Mouse (Mus musculus): Measurements from ENCODE around the gene Lysmd1. TPM values are rescaled to one million over a fixed set of nuclear protein-coding genes. Genes with fewer than 3 reads are reported as not detected.
"Not testable (repeated sequence)": the region's sequence is repeated elsewhere in the genome, so short reads cannot be mapped to it uniquely, and the experiment has no call there.

Lysmd1 gene
- 48.9 and 52.1 TPM in 2 replicates for polyA plus RNA-seq (2015; fragmentation: Nextera tagmentation; extraction: Ambion mirVana)

- WGBS, result under 1% methylated on average over 20 of the region's 20 CpGs
- peak; percentile 94 for ATAC-seq (replicated peaks)
- no peaks in the 10 kb centered on the region for H3K9me3 ChIP-seq
- peaks cover 28% of the 10 kb centered on the region for H3K4me1 ChIP-seq
- H3K27ac ChIP-seq, result peak within 1 kb of the TSS; percentile 83
- peaks cover 4% of the 10 kb centered on the region; the same call in 1 of the 2 replicates for H3K36me3 ChIP-seq (replicated peaks)
- peak within 1 kb of the TSS; percentile 63 for H3K9ac ChIP-seq
- peak within 1 kb of the TSS; percentile 87 for H3K4me2 ChIP-seq
- H3K4me3 ChIP-seq, result peak within 1 kb of the TSS; percentile 69
- no peaks in the 10 kb centered on the region for H3K27me3 ChIP-seq (replicated peaks)
Observed at GRCm38 (mm10) chr3:95133680-95134101, at the start of gene Lysmd1, which contains the start of gene Scnm1. Lysmd1 (plus strand) TSS chr3:95134088. Scnm1 (minus strand) TSS chr3:95134011.

GRCm38 (mm10) chr3:95088071-95088470 lies 45.8 kb upstream of the Lysmd1 start:
- Histone ChIP-seq H3K36me3 (replicated peaks) (no peaks in the 10 kb centered on the region), H3K4me3 (no peak overlapping the region), H3K4me2 (no peak overlapping the region), H3K9ac (no peak overlapping the region), H3K9me3 (no peaks in the 10 kb centered on the region), H3K27me3 (replicated peaks) (no peaks in the 10 kb centered on the region), H3K4me1 (no peaks in the 10 kb centered on the region), H3K27ac (no peak overlapping the region)
- WGBS, result 92% methylated on average over 1 of the region's 1 CpGs
- ATAC-seq (replicated peaks), result no peak

GRCm38 (mm10) chr3:95100854-95101253 lies 33.0 kb upstream of the Lysmd1 start:
- Histone ChIP-seq H3K9ac (no peak overlapping the region), H3K27ac (no peak overlapping the region), H3K36me3 (replicated peaks) (no peaks in the 10 kb centered on the region), H3K27me3 (replicated peaks) (no peaks in the 10 kb centered on the region), H3K4me3 (no peak overlapping the region), H3K4me1 (peaks cover 27% of the 10 kb centered on the region), H3K4me2 (no peak overlapping the region), H3K9me3 (no peaks in the 10 kb centered on the region)
- WGBS, result 30% methylated on average over 2 of the region's 2 CpGs
- ATAC-seq (replicated peaks), result no peak

- Histone ChIP-seq H3K27me3 (replicated peaks) (no peaks in the 10 kb centered on the region), H3K4me1 (peaks cover 27% of the 10 kb centered on the region), H3K4me2 (peak overlapping the region; percentile 70), H3K27ac (no peak overlapping the region), H3K9me3 (no peaks in the 10 kb centered on the region), H3K4me3 (peak overlapping the region; percentile 78), H3K36me3 (replicated peaks) (no peaks in the 10 kb centered on the region), H3K9ac (peak overlapping the region; percentile 86)
- no peak for ATAC-seq (replicated peaks)
- 73% methylated on average over 4 of the region's 4 CpGs for WGBS
Observed at GRCm38 (mm10) chr3:95105121-95105520, 28.8 kb upstream of the Lysmd1 start.

GRCm38 (mm10) chr3:95105586-95106337 lies 28.1 kb upstream of the Lysmd1 start:
- peak overlapping the region; percentile 78 for H3K4me3 ChIP-seq
- H3K27me3 ChIP-seq (replicated peaks), result no peaks in the 10 kb centered on the region
- H3K9me3 ChIP-seq, result no peaks in the 10 kb centered on the region
- peak overlapping the region; percentile 86 for H3K9ac ChIP-seq
- peak overlapping the region; percentile 70 for H3K4me2 ChIP-seq
- peak overlapping the region; percentile 88 for H3K27ac ChIP-seq
- no peaks in the 10 kb centered on the region for H3K36me3 ChIP-seq (replicated peaks)
- H3K4me1 ChIP-seq, result peaks cover 24% of the 10 kb centered on the region
- ATAC-seq (replicated peaks), result no peak
- WGBS, result 2% methylated on average over 16 of the region's 16 CpGs

- Histone ChIP-seq H3K4me1 (peaks cover 16% of the 10 kb centered on the region), H3K4me2 (peak within 1 kb of the TSS; percentile 70), H3K9me3 (no peaks in the 10 kb centered on the region), H3K9ac (peak within 1 kb of the TSS; percentile 86), H3K27me3 (replicated peaks) (no peaks in the 10 kb centered on the region), H3K4me3 (peak within 1 kb of the TSS; percentile 78), H3K36me3 (replicated peaks) (no peaks in the 10 kb centered on the region), H3K27ac (peak within 1 kb of the TSS; percentile 88)
- under 1% methylated on average over 51 of the region's 51 CpGs for WGBS
- peak; percentile 89 for ATAC-seq (replicated peaks)
Observed at GRCm38 (mm10) chr3:95106338-95107117, 27.4 kb upstream of the Lysmd1 start, which contains the start of gene Pip5k1a. Pip5k1a (minus strand) TSS chr3:95106930.

GRCm38 (mm10) chr3:95107308-95107707 lies 26.6 kb upstream of the Lysmd1 start:
- H3K9ac ChIP-seq; H3K27me3 ChIP-seq (replicated peaks); ATAC-seq (replicated peaks): not testable (repeated sequence)

GRCm38 (mm10) chr3:95107898-95108297 lies 26.0 kb upstream of the Lysmd1 start:
- Histone ChIP-seq H3K27me3 (replicated peaks) (no peaks in the 10 kb centered on the region), H3K27ac (no peak overlapping the region), H3K9ac (no peak overlapping the region), H3K4me2 (no peak overlapping the region), H3K4me3 (no peak overlapping the region), H3K9me3 (no peaks in the 10 kb centered on the region), H3K36me3 (replicated peaks) (no peaks in the 10 kb centered on the region), H3K4me1 (peaks cover 22% of the 10 kb centered on the region)
- no peak for ATAC-seq (replicated peaks)
- 68% methylated on average over 2 of the region's 2 CpGs for WGBS

More at GRCm38 (mm10) chr3:95107308-95107707, 26.6 kb upstream of the Lysmd1 start:
- Histone ChIP-seq H3K27ac (peak overlapping the region; percentile 71; the same call in 1 of the 2 replicates), H3K4me1 (peaks cover 16% of the 10 kb centered on the region), H3K4me3 (peak overlapping the region; percentile 78), H3K4me2 (peak overlapping the region; percentile 62)
- not testable (repeated sequence) for H3K36me3 ChIP-seq (replicated peaks); H3K9me3 ChIP-seq

GRCm38 (mm10) chr3:95110911-95111726 lies 22.8 kb upstream of the Lysmd1 start, which contains the start of gene Vps72:
Vps72 (plus strand) TSS chr3:95111022.
- Histone ChIP-seq H3K9me3 (no peaks in the 10 kb centered on the region), H3K4me3 (peak within 1 kb of the TSS; percentile 74), H3K9ac (peak within 1 kb of the TSS; percentile 72), H3K4me2 (peak within 1 kb of the TSS; percentile 52), H3K36me3 (replicated peaks) (peaks cover 12% of the 10 kb centered on the region; the same call in 1 of the 2 replicates), H3K27me3 (replicated peaks) (no peaks in the 10 kb centered on the region), H3K4me1 (peaks cover 16% of the 10 kb centered on the region), H3K27ac (peak within 1 kb of the TSS; percentile 94)
- WGBS, result under 1% methylated on average over 54 of the region's 54 CpGs
- peak; percentile 75 for ATAC-seq (replicated peaks)

GRCm38 (mm10) chr3:95112760-95113159 lies 21.1 kb upstream of the Lysmd1 start:
- Histone ChIP-seq H3K9ac (no peak overlapping the region), H3K4me2 (peak overlapping the region; percentile 52; the same call in 1 of the 2 replicates)

GRCm38 (mm10) chr3:95117751-95118150 lies 16.1 kb upstream of the Lysmd1 start:
- no peak overlapping the region for H3K9ac ChIP-seq
- 94% methylated on average over 2 of the region's 2 CpGs for WGBS
- no peak overlapping the region for H3K4me3 ChIP-seq
- ATAC-seq (replicated peaks), result no peak
- H3K4me2 ChIP-seq, result no peak overlapping the region
- H3K36me3 ChIP-seq (replicated peaks), result peaks cover 57% of the 10 kb centered on the region
- H3K27me3 ChIP-seq (replicated peaks), result no peaks in the 10 kb centered on the region
- peaks cover 6% of the 10 kb centered on the region for H3K4me1 ChIP-seq
- no peak overlapping the region for H3K27ac ChIP-seq
- H3K9me3 ChIP-seq, result no peaks in the 10 kb centered on the region

More at GRCm38 (mm10) chr3:95112760-95113159, 21.1 kb upstream of the Lysmd1 start:
- ATAC-seq (replicated peaks), result no peak
- peaks cover 15% of the 10 kb centered on the region for H3K36me3 ChIP-seq (replicated peaks)
- H3K27me3 ChIP-seq (replicated peaks), result no peaks in the 10 kb centered on the region
- peaks cover 16% of the 10 kb centered on the region for H3K4me1 ChIP-seq
- 95% methylated on average over 1 of the region's 1 CpGs for WGBS
- H3K9me3 ChIP-seq, result no peaks in the 10 kb centered on the region
- no peak overlapping the region for H3K4me3 ChIP-seq
- no peak overlapping the region for H3K27ac ChIP-seq
